Comparison of ENCODE assay signal across 18 mouse cellular contexts in genomic region chr3:102501186-102501585, GRCm38 (mm10). TPM values are rescaled to one million over a fixed set of nuclear protein-coding genes. Genes with fewer than 3 reads are reported as not detected.
A peak's percentile ranks its signal among the peaks of the same experiment; 100 is the strongest.
DNase-seq lines count a peak whose midpoint lies in the region; ATAC-seq and TF ChIP-seq lines count a peak whose summit lies in the region.
"Had no signal": no experiment of that assay in that cellular context is flagged by ENCODE, and none has a peak within 500 bp of the region (broad histone marks: within the 10 kb centered on the region; RNA-seq: fewer than 3 reads in every experiment).

No protein-coding gene starts in this region.

- no peaks in the 10 kb centered on the region for H3K36me3 ChIP-seq in hindbrain, postnatal 0 days (ENCODE audit: insufficient read depth, low read length)
- no peaks in the 10 kb centered on the region for H3K36me3 ChIP-seq in hindbrain, embryonic 10.5 days
- H3K36me3 ChIP-seq: embryonic facial prominence, embryonic 10.5 days; forebrain, embryonic 15.5 days; heart, embryonic 15.5 days; hindbrain, embryonic 15.5 days had no signal

- no peaks in the 10 kb centered on the region for H3K9me3 ChIP-seq in hindbrain, postnatal 0 days (ENCODE audit: low read length)
- no peaks in the 10 kb centered on the region for H3K9me3 ChIP-seq in hindbrain, embryonic 10.5 days
- H3K9me3 ChIP-seq: embryonic facial prominence, embryonic 10.5 days; forebrain, embryonic 15.5 days; heart, embryonic 15.5 days; hindbrain, embryonic 15.5 days had no signal

- WGBS in hindbrain, postnatal 0 days = 40% methylated on average over 4 of the region's 4 CpGs
- WGBS in hindbrain, embryonic 10.5 days = 85% methylated on average over 4 of the region's 4 CpGs

- H3K4me2 ChIP-seq in hindbrain, postnatal 0 days (ENCODE audit: low read depth, low read length) = no peak overlapping the region
- H3K4me2 ChIP-seq: forebrain, embryonic 15.5 days; heart, embryonic 11.5 days; heart, embryonic 15.5 days; hindbrain, embryonic 15.5 days had no signal

- H3K4me1 ChIP-seq in hindbrain, postnatal 0 days (ENCODE audit: insufficient read depth, low read length) = 0 out of 2 replicates have a peak, but pooled peaks cover 4% of the 10 kb centered on the region
- H3K4me1 ChIP-seq in hindbrain, embryonic 10.5 days (replicated peaks) = no peaks in the 10 kb centered on the region
- H3K4me1 ChIP-seq: forebrain, embryonic 15.5 days; hindbrain, embryonic 15.5 days had no signal

- peak; percentile 27 to 59 for DNase-seq in cerebellum, postnatal 14 days
- no peak for DNase-seq in cerebellum, adult 18-20 months
- DNase-seq in hindbrain, postnatal 0 days (ENCODE audit: low spot score) = peak; percentile 36
- no peak for DNase-seq in hindbrain, embryonic 10.5 days (ENCODE audit: low spot score)
- peak; percentile 4 for DNase-seq in retina, postnatal 1 day
- no peak for DNase-seq in retina, embryonic 14.5 days (ENCODE audit: low spot score)
- DNase-seq in gastrocnemius, postnatal 36 days = no peak
- DNase-seq: adrenal gland, postnatal 10 days; heart, adult 2 months; heart, postnatal 14 days; kidney, adult 11 months had no signal

- TF ChIP-seq CTCF in hindbrain, postnatal 0 days (IDR thresholded peaks at IDR 0.05; ENCODE audit: low read depth) = no peak

- no peak overlapping the region for H3K9ac ChIP-seq in hindbrain, postnatal 0 days (replicated peaks; ENCODE audit: low read length)
- H3K9ac ChIP-seq: forebrain, embryonic 15.5 days; heart, embryonic 15.5 days; hindbrain, embryonic 15.5 days had no signal

- intact Hi-C loops in gastrocnemius, postnatal 36 days (cut with DNase I) = no loop called here

- ATAC-seq in hindbrain, postnatal 0 days = peak; percentile 45; the same call in 1 of the 2 replicates
- ATAC-seq: forebrain, embryonic 15.5 days had no signal

- no peak overlapping the region for H3K27ac ChIP-seq in hindbrain, postnatal 0 days
- no peak overlapping the region for H3K27ac ChIP-seq in hindbrain, embryonic 10.5 days
- H3K27ac ChIP-seq: embryonic facial prominence, embryonic 10.5 days; forebrain, embryonic 15.5 days; heart, adult 2 months; heart, embryonic 15.5 days; hindbrain, embryonic 15.5 days had no signal

- no peaks in the 10 kb centered on the region for H3K27me3 ChIP-seq in hindbrain, postnatal 0 days (ENCODE audit: insufficient read depth, low read length)
- H3K27me3 ChIP-seq in hindbrain, embryonic 10.5 days (ENCODE audit: insufficient read depth, poor library complexity, severe bottlenecking) = no peaks in the 10 kb centered on the region
- H3K27me3 ChIP-seq: CH12.LX; forebrain, embryonic 15.5 days; heart, embryonic 15.5 days; hindbrain, embryonic 15.5 days had no signal

- no peak overlapping the region for H3K4me3 ChIP-seq in hindbrain, postnatal 0 days (ENCODE audit: low read length)
- H3K4me3 ChIP-seq in hindbrain, embryonic 10.5 days = no peak overlapping the region
- H3K4me3 ChIP-seq: embryonic facial prominence, embryonic 10.5 days; forebrain, embryonic 15.5 days; heart, adult 2 months; heart, embryonic 15.5 days; hindbrain, embryonic 15.5 days had no signal

RNA-seq across cellular contexts. Expression of gene Ngf, which starts 31.5 kb away (rescaled TPM):
- 2.8 and 3.3 TPM in 2 replicates for total RNA-seq in hindbrain, postnatal 0 days (2014; rRNA removed)
- 1.1 and 1.8 TPM in 2 replicates for polyA plus RNA-seq in hindbrain, postnatal 0 days (2015; fragmentation: Nextera tagmentation; extraction: Ambion mirVana)
- polyA plus RNA-seq in hindbrain, embryonic 10.5 days (2016; fragmentation: Nextera tagmentation; extraction: Ambion mirVana) = 0.67 and 0.72 TPM in 2 replicates
- total RNA-seq in gastrocnemius, postnatal 36 days (2021) = 1 to 10 TPM in 1 of 2 experiments, under 1 TPM in 1; 0.67 to 1.2 TPM
- total RNA-seq: CH12.LX; hematopoietic stem cell, adult 5-6 weeks had no signal

Comparison
In these comparisons a context has a peak if more than half of its experiments do, and no peak if none do; other contexts are left out.
1. DNase-seq: peak in cerebellum, postnatal 14 days (2 of 2), hindbrain, postnatal 0 days (single experiment) and retina, postnatal 1 day (single experiment); none in cerebellum, adult 18-20 months (0 of 2), hindbrain, embryonic 10.5 days (single experiment), retina, embryonic 14.5 days (single experiment) and gastrocnemius, postnatal 36 days (0 of 2).